Mouse (Mus musculus): Measurements from ENCODE around the gene Il12rb1.

Gene Il12rb1

GRCm38 (mm10) chr8:70850947-70851346, 42.7 kb downstream of the Il12rb1 start:
- no peak for DNase-seq (ENCODE audit: extremely low spot score)

GRCm38 (mm10) chr8:70851837-70852236, 43.6 kb downstream of the Il12rb1 start:
- no peak for DNase-seq (ENCODE audit: extremely low spot score)

- no peak for DNase-seq (ENCODE audit: extremely low spot score)
Observed at GRCm38 (mm10) chr8:70852595-70853231, 44.5 kb downstream of the Il12rb1 start.

- DNase-seq (ENCODE audit: extremely low spot score) = no peak
Observed at GRCm38 (mm10) chr8:70853863-70854262, 45.6 kb downstream of the Il12rb1 start.

GRCm38 (mm10) chr8:70856028-70856427, 47.8 kb downstream of the Il12rb1 start:
- no peak for DNase-seq (ENCODE audit: extremely low spot score)

GRCm38 (mm10) chr8:70856541-70857197, 48.4 kb downstream of the Il12rb1 start:
- no peak for DNase-seq (ENCODE audit: extremely low spot score)

- DNase-seq (ENCODE audit: extremely low spot score) = no peak
Observed at GRCm38 (mm10) chr8:70857516-70857915, 49.3 kb downstream of the Il12rb1 start.

- DNase-seq (ENCODE audit: extremely low spot score) = no peak
Observed at GRCm38 (mm10) chr8:70862824-70863641, 54.8 kb downstream of the Il12rb1 start, which contains the start of gene Kcnn1. Kcnn1 (minus strand) TSS chr8:70863258.

- no peak for DNase-seq (ENCODE audit: extremely low spot score)
Observed at GRCm38 (mm10) chr8:70863956-70864711, 55.9 kb downstream of the Il12rb1 start.

- peak; percentile 78 for DNase-seq (ENCODE audit: extremely low spot score)
Observed at GRCm38 (mm10) chr8:70864712-70865221, 56.5 kb downstream of the Il12rb1 start.

- DNase-seq (ENCODE audit: extremely low spot score) = peak; percentile 99
Observed at GRCm38 (mm10) chr8:70865350-70866000, 57.2 kb downstream of the Il12rb1 start.

GRCm38 (mm10) chr8:70866001-70866520, 57.8 kb downstream of the Il12rb1 start:
- no peak for DNase-seq (ENCODE audit: extremely low spot score)

- no peak for DNase-seq (ENCODE audit: extremely low spot score)
Observed at GRCm38 (mm10) chr8:70866566-70866965, 58.3 kb downstream of the Il12rb1 start.

- peak; percentile 78 for DNase-seq (ENCODE audit: extremely low spot score)
Observed at GRCm38 (mm10) chr8:70868559-70869198, 60.4 kb downstream of the Il12rb1 start.

- no peak for DNase-seq (ENCODE audit: extremely low spot score)
Observed at GRCm38 (mm10) chr8:70869199-70869571, 60.9 kb downstream of the Il12rb1 start.

GRCm38 (mm10) chr8:70869601-70870041, 61.4 kb downstream of the Il12rb1 start:
- DNase-seq (ENCODE audit: extremely low spot score) = peak; percentile 75

Data from embryo, embryonic 9.5 days (tissue).